Mouse (Mus musculus): Measurements from ENCODE around the gene Olfr9.

DNA sequence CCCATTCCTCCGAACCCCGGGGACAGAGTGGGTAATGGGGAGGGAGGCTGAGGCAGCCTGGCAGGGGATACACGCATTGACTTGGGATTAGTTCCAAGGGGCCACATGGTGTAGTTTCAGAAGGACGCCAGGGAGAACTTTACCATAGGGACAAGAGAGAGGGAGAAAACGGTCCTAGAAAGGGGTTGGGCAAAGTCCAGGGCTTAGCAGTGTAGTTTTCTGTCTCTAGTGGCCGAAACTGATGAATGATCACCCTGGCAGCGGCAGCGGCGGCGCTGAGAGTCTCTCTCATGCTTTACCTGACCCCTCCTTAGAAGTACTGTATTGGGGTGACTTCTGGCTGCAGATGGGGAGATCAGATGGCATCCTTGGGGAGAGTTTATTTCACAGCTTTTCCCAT lies 30.9 kb upstream of the Olfr9 start:
- TF ChIP-seq POLR2A (IDR thresholded peaks at IDR 0.05; ENCODE audit: extremely low read depth, insufficient read depth, low read length) (0 out of 2 replicates have a peak, but pooled peaks have one; percentile 3), CTCF (IDR thresholded peaks at IDR 0.05; ENCODE audit: low read depth, low read length) (no peak)

Data from liver, adult 2 months (tissue).